Mouse (Mus musculus): ENCODE data around the gene Mgat3. TPM values are rescaled to one million over a fixed set of nuclear protein-coding genes. Genes with fewer than 3 reads are reported as not detected.

Mgat3 gene
- polyA plus RNA-seq, 1 experiment from 2014 or later, result 0.55 TPM

GRCm38 (mm10) chr15:80145397-80145796 lies 28.1 kb upstream of the Mgat3 start:
- 95% methylated on average over 5 of the region's 5 CpGs for WGBS (ENCODE audit: insufficient replicate concordance)
- Histone ChIP-seq H3K4me1 (ENCODE audit: control insufficient read depth, low read depth, low read length) (no peaks in the 10 kb centered on the region; the same call in 1 of the 2 replicates), H3K36me3 (ENCODE audit: control insufficient read depth, insufficient read depth) (peaks cover 18% of the 10 kb centered on the region), H3K27me3 (ENCODE audit: control insufficient read depth, insufficient read depth, low read depth, low read length) (no peaks in the 10 kb centered on the region), H3K27ac (ENCODE audit: low read length) (no peak overlapping the region), H3K9ac (ENCODE audit: low read depth, low read length) (no peak overlapping the region), H3K4me3 (ENCODE audit: low read depth, low read length) (no peak overlapping the region), H3K9me3 (replicated peaks; ENCODE audit: control insufficient read depth, low read length) (no peaks in the 10 kb centered on the region), H3K4me2 (ENCODE audit: low read depth, low read length) (no peak overlapping the region)
- ATAC-seq (ENCODE audit: low read depth), result no peak

DNA sequence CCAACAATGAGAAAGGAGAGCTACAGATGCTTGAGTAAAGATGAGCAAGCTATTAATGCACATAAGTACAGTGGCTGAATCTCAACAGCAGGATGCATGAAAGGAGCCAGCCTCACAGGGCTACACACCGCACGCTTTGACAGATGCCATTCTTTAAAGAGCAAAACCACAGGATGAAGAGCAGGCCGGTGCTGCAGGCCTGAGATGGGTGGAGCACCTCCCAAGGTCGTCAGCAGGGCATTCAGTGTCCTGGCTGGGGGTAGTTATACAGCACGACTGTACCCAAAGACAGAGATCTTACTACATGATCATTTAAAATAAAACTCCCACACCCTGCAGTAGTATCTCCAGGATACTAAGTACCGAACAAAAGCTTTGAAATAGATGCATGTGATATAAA lies 27.4 kb upstream of the Mgat3 start:
- no peak overlapping the region for H3K4me3 ChIP-seq (ENCODE audit: low read depth, low read length)
- H3K27ac ChIP-seq (ENCODE audit: low read length), result no peak overlapping the region
- H3K9me3 ChIP-seq (replicated peaks; ENCODE audit: control insufficient read depth, low read length), result no peaks in the 10 kb centered on the region
- ATAC-seq (ENCODE audit: low read depth), result no peak
- H3K36me3 ChIP-seq (ENCODE audit: control insufficient read depth, insufficient read depth), result peaks cover 13% of the 10 kb centered on the region
- no peak overlapping the region for H3K4me2 ChIP-seq (ENCODE audit: low read depth, low read length)
- 36% methylated on average over 6 of the region's 6 CpGs for WGBS (ENCODE audit: insufficient replicate concordance)
- H3K4me1 ChIP-seq (ENCODE audit: control insufficient read depth, low read depth, low read length), result no peaks in the 10 kb centered on the region; the same call in 1 of the 2 replicates
- no peak overlapping the region for H3K9ac ChIP-seq (ENCODE audit: low read depth, low read length)
- H3K27me3 ChIP-seq (ENCODE audit: control insufficient read depth, insufficient read depth, low read depth, low read length), result no peaks in the 10 kb centered on the region

GRCm38 (mm10) chr15:80147090-80147489 lies 26.4 kb upstream of the Mgat3 start:
- no peaks in the 10 kb centered on the region for H3K27me3 ChIP-seq (ENCODE audit: control insufficient read depth, insufficient read depth, low read depth, low read length)
- H3K9ac ChIP-seq (ENCODE audit: low read depth, low read length), result no peak overlapping the region
- H3K4me2 ChIP-seq (ENCODE audit: low read depth, low read length), result no peak overlapping the region
- ATAC-seq (ENCODE audit: low read depth), result no peak
- no peak overlapping the region for H3K27ac ChIP-seq (ENCODE audit: low read length)
- 52% methylated on average over 14 of the region's 14 CpGs for WGBS (ENCODE audit: insufficient replicate concordance)
- no peaks in the 10 kb centered on the region for H3K9me3 ChIP-seq (replicated peaks; ENCODE audit: control insufficient read depth, low read length)
- H3K4me3 ChIP-seq (ENCODE audit: low read depth, low read length), result no peak overlapping the region
- peaks cover 7% of the 10 kb centered on the region for H3K36me3 ChIP-seq (ENCODE audit: control insufficient read depth, insufficient read depth)
- H3K4me1 ChIP-seq (ENCODE audit: control insufficient read depth, low read depth, low read length), result no peaks in the 10 kb centered on the region; the same call in 1 of the 2 replicates

- no peaks in the 10 kb centered on the region for H3K9me3 ChIP-seq (replicated peaks; ENCODE audit: control insufficient read depth, low read length)
- H3K27me3 ChIP-seq (ENCODE audit: control insufficient read depth, insufficient read depth, low read depth, low read length), result no peaks in the 10 kb centered on the region
- 66% methylated on average over 5 of the region's 5 CpGs for WGBS (ENCODE audit: insufficient replicate concordance)
- no peak overlapping the region for H3K4me3 ChIP-seq (ENCODE audit: low read depth, low read length)
- H3K4me2 ChIP-seq (ENCODE audit: low read depth, low read length), result no peak overlapping the region
- peaks cover 4% of the 10 kb centered on the region; the same call in 1 of the 2 replicates for H3K36me3 ChIP-seq (ENCODE audit: control insufficient read depth, insufficient read depth)
- no peak overlapping the region for H3K27ac ChIP-seq (ENCODE audit: low read length)
- ATAC-seq (ENCODE audit: low read depth), result no peak
- H3K4me1 ChIP-seq (ENCODE audit: control insufficient read depth, low read depth, low read length), result no peaks in the 10 kb centered on the region; the same call in 1 of the 2 replicates
- no peak overlapping the region for H3K9ac ChIP-seq (ENCODE audit: low read depth, low read length)
These were observed 26.0 kb upstream of the Mgat3 start for GRCm38 (mm10) chr15:80147511-80147910.

- Histone ChIP-seq H3K9ac (ENCODE audit: low read depth, low read length) (no peak overlapping the region), H3K27ac (ENCODE audit: low read length) (no peak overlapping the region), H3K4me1 (ENCODE audit: control insufficient read depth, low read depth, low read length) (no peaks in the 10 kb centered on the region; the same call in 1 of the 2 replicates), H3K4me3 (ENCODE audit: low read depth, low read length) (no peak overlapping the region), H3K4me2 (ENCODE audit: low read depth, low read length) (no peak overlapping the region), H3K9me3 (replicated peaks; ENCODE audit: control insufficient read depth, low read length) (no peaks in the 10 kb centered on the region), H3K36me3 (ENCODE audit: control insufficient read depth, insufficient read depth) (peaks cover 4% of the 10 kb centered on the region; the same call in 1 of the 2 replicates), H3K27me3 (ENCODE audit: control insufficient read depth, insufficient read depth, low read depth, low read length) (no peaks in the 10 kb centered on the region)
- no peak for ATAC-seq (ENCODE audit: low read depth)
- WGBS (ENCODE audit: insufficient replicate concordance), result 82% methylated on average over 8 of the region's 8 CpGs
These were observed 25.0 kb upstream of the Mgat3 start for GRCm38 (mm10) chr15:80148565-80148964.

- Histone ChIP-seq H3K4me2 (ENCODE audit: low read depth, low read length) (no peak overlapping the region), H3K36me3 (ENCODE audit: control insufficient read depth, insufficient read depth) (peaks cover 9% of the 10 kb centered on the region; the same call in 1 of the 2 replicates), H3K4me3 (ENCODE audit: low read depth, low read length) (no peak overlapping the region), H3K27me3 (ENCODE audit: control insufficient read depth, insufficient read depth, low read depth, low read length) (no peaks in the 10 kb centered on the region), H3K9ac (ENCODE audit: low read depth, low read length) (no peak overlapping the region), H3K9me3 (replicated peaks; ENCODE audit: control insufficient read depth, low read length) (no peaks in the 10 kb centered on the region), H3K4me1 (ENCODE audit: control insufficient read depth, low read depth, low read length) (no peaks in the 10 kb centered on the region; the same call in 1 of the 2 replicates), H3K27ac (ENCODE audit: low read length) (no peak overlapping the region)
- ATAC-seq (ENCODE audit: low read depth), result no peak
- 85% methylated on average over 7 of the region's 7 CpGs for WGBS (ENCODE audit: insufficient replicate concordance)
These were observed 24.0 kb upstream of the Mgat3 start for GRCm38 (mm10) chr15:80149517-80149916.

DNA sequence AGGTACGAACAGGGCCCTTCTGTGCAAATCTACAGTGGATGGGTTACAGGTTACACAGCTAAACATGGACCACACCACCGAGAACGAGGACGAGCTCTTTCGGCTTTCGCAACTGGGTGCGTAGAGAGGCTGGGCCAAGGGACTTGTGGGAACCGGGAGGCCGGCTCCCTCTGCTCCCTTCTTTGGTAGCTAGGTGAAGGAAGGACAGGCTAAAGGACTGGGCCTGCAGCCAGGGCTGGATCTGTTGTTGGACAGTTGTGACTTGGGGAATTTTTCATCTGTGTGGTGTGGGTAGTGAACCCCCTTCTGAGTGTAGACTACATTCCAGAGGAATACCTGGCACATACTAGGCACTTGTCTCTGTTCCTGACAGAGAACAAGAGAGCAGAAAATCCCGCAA lies 20.9 kb upstream of the Mgat3 start:
- Histone ChIP-seq H3K36me3 (ENCODE audit: control insufficient read depth, insufficient read depth) (peaks cover 15% of the 10 kb centered on the region), H3K9me3 (replicated peaks; ENCODE audit: control insufficient read depth, low read length) (no peaks in the 10 kb centered on the region), H3K4me1 (ENCODE audit: control insufficient read depth, low read depth, low read length) (no peaks in the 10 kb centered on the region), H3K27me3 (ENCODE audit: control insufficient read depth, insufficient read depth, low read depth, low read length) (no peaks in the 10 kb centered on the region), H3K4me3 (ENCODE audit: low read depth, low read length) (no peak overlapping the region), H3K4me2 (ENCODE audit: low read depth, low read length) (no peak overlapping the region), H3K9ac (ENCODE audit: low read depth, low read length) (no peak overlapping the region), H3K27ac (ENCODE audit: low read length) (no peak overlapping the region)
- WGBS (ENCODE audit: insufficient replicate concordance), result 75% methylated on average over 10 of the region's 10 CpGs
- no peak for ATAC-seq (ENCODE audit: low read depth)

DNA sequence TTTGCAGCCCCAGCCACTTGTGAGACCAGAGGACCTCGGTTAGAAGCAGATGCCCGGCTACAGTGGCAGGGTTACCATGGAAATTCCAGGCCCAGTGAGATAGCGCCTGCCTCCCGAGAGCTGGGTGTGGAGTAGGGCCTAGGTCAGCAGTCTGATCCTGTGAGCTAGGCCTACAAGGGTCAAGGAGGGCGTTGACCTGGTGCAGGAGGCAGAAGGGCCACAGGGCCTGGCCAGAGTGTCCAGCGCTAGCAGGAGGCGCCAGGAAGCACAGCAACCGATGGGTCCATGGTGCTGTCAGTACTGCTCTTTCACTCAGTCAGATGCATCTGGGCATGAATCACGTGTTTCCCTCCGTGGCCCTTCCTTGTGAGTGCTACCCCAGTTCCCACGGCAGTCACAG lies 19.8 kb upstream of the Mgat3 start:
- peaks cover 21% of the 10 kb centered on the region for H3K36me3 ChIP-seq (ENCODE audit: control insufficient read depth, insufficient read depth)

GRCm38 (mm10) chr15:80155707-80156106 lies 17.8 kb upstream of the Mgat3 start:
- no peaks in the 10 kb centered on the region for H3K27me3 ChIP-seq (ENCODE audit: control insufficient read depth, insufficient read depth, low read depth, low read length)
- H3K27ac ChIP-seq (ENCODE audit: low read length), result no peak overlapping the region
- no peak overlapping the region for H3K4me2 ChIP-seq (ENCODE audit: low read depth, low read length)
- H3K36me3 ChIP-seq (ENCODE audit: control insufficient read depth, insufficient read depth), result peaks cover 22% of the 10 kb centered on the region
- no peaks in the 10 kb centered on the region for H3K9me3 ChIP-seq (replicated peaks; ENCODE audit: control insufficient read depth, low read length)
- H3K4me1 ChIP-seq (ENCODE audit: control insufficient read depth, low read depth, low read length), result no peaks in the 10 kb centered on the region; the same call in 1 of the 2 replicates
- no peak overlapping the region for H3K4me3 ChIP-seq (ENCODE audit: low read depth, low read length)
- ATAC-seq (ENCODE audit: low read depth), result no peak
- H3K9ac ChIP-seq (ENCODE audit: low read depth, low read length), result no peak overlapping the region
- 89% methylated on average over 8 of the region's 8 CpGs for WGBS (ENCODE audit: insufficient replicate concordance)

More for the DNA sequence above, 19.8 kb upstream of the Mgat3 start:
- Histone ChIP-seq H3K4me2 (ENCODE audit: low read depth, low read length) (no peak overlapping the region), H3K9ac (ENCODE audit: low read depth, low read length) (no peak overlapping the region), H3K4me3 (ENCODE audit: low read depth, low read length) (no peak overlapping the region), H3K4me1 (ENCODE audit: control insufficient read depth, low read depth, low read length) (no peaks in the 10 kb centered on the region; the same call in 1 of the 2 replicates), H3K27me3 (ENCODE audit: control insufficient read depth, insufficient read depth, low read depth, low read length) (no peaks in the 10 kb centered on the region), H3K9me3 (replicated peaks; ENCODE audit: control insufficient read depth, low read length) (no peaks in the 10 kb centered on the region), H3K27ac (ENCODE audit: low read length) (no peak overlapping the region)
- 85% methylated on average over 11 of the region's 11 CpGs for WGBS (ENCODE audit: insufficient replicate concordance)
- no peak for ATAC-seq (ENCODE audit: low read depth)
